Mouse (Mus musculus) heart, embryonic 16.5 days (tissue): ENCODE measurements at regions not wholly inside any gene's neighbourhood (a gene's known extent, or its start where the extent isn't known, plus 50 kb on each side); places are given as distances from the start of the nearest gene placed in this dataset.
"Not testable (repeated sequence)": the region's sequence is repeated elsewhere in the genome, so short reads cannot be mapped to it uniquely, and the experiment has no call there.

Experiments
- ATAC-seq: fragments of 200-750 bp; cut with Nextera tagmentation; replicated peaks from 2 replicates; pipeline ENCODE4 v1.8.0; 2017; ENCODE audit warnings: moderate number of reproducible peaks; ENCODE audit not compliant: insufficient read depth, low FRiP score; ENCODE audit errors: extremely low read depth
- H3K27ac ChIP-seq: fragments of 300-500 bp; sonication (generic); 2 replicates; pipeline ENCODE4 v1.5.1; 2014; ENCODE audit warnings: mild to moderate bottlenecking, low read length, control low read depth, moderate library complexity
- H3K27me3 ChIP-seq: fragments of 300-500 bp; sonication (generic); 2 replicates; pipeline ENCODE4 v1.6.1; 2014; ENCODE audit warnings: low read length, mixed read lengths; ENCODE audit not compliant: control insufficient read depth, insufficient read depth
- H3K36me3 ChIP-seq: fragments of 300-500 bp; sonication (generic); 2 replicates; pipeline ENCODE4 v1.6.1; 2014; ENCODE audit not compliant: control insufficient read depth, insufficient read depth
- H3K4me1 ChIP-seq: fragments of 300-500 bp; sonication (generic); 2 replicates; pipeline ENCODE4 v1.6.1; 2014; ENCODE audit warnings: low read length, mixed read lengths; ENCODE audit not compliant: control insufficient read depth, insufficient read depth
- H3K4me2 ChIP-seq: fragments of 300-500 bp; sonication (generic); 2 replicates; pipeline ENCODE4 v1.6.1; 2014; ENCODE audit warnings: low read depth, mild to moderate bottlenecking, control low read depth, low read length
- H3K4me3 ChIP-seq: fragments of 300-500 bp; sonication (generic); 2 replicates; pipeline ENCODE4 v1.5.1; 2014; ENCODE audit warnings: mild to moderate bottlenecking, control low read depth, low read length
- H3K9ac ChIP-seq: fragments of 300-500 bp; sonication (generic); 2 replicates; pipeline ENCODE4 v1.6.1; 2014; ENCODE audit warnings: low read length, control low read depth
- H3K9me3 ChIP-seq: fragments of 300-500 bp; sonication (generic); replicated peaks from 2 replicates; pipeline ENCODE4 v1.6.1; 2016; ENCODE audit warnings: low read length; ENCODE audit not compliant: control insufficient read depth
- WGBS: fragments of 180-500 bp; shearing (Covaris S2); extraction: QIAGEN DNeasy Blood & Tissue Kit; methylation state at CpG from one replicate; pipeline ENCODE4 v1.1.7; 2014; 5-methylcytosine and 5-hydroxymethylcytosine counted together

- H3K4me2 ChIP-seq, H3K36me3 ChIP-seq, H3K9ac ChIP-seq, H3K4me3 ChIP-seq, H3K27me3 ChIP-seq, H3K4me1 ChIP-seq, ATAC-seq, H3K27ac ChIP-seq, H3K9me3 ChIP-seq: not testable (repeated sequence)
Measured at GRCm38 (mm10) chr13:12726831-12727230, 73.0 kb downstream of the Prl2c3 start.

GRCm38 (mm10) chr13:12717972-12718546 is 81.8 kb downstream of the Prl2c3 start:
- not testable (repeated sequence) for H3K4me2 ChIP-seq, H3K36me3 ChIP-seq, H3K4me1 ChIP-seq, H3K27me3 ChIP-seq, H3K4me3 ChIP-seq, H3K9ac ChIP-seq, H3K9me3 ChIP-seq, ATAC-seq, H3K27ac ChIP-seq
- 67% methylated on average over 7 of the region's 7 CpGs for whole genome bisulfite sequencing

- 63% methylated on average over 7 of the region's 7 CpGs for WGBS
Measured at GRCm38 (mm10) chr13:12711471-12712273, 88.2 kb downstream of the Prl2c3 start.

GRCm38 (mm10) chr13:12702804-12703612 is 96.9 kb downstream of the Prl2c3 start:
- not testable (repeated sequence) for H3K36me3 ChIP-seq, H3K9me3 ChIP-seq, H3K9ac ChIP-seq, H3K27ac ChIP-seq, H3K4me1 ChIP-seq, H3K27me3 ChIP-seq
- H3K4me3 ChIP-seq: peak overlapping the region; percentile 29
- 3% methylated on average over 16 of the region's 27 CpGs for WGBS
- H3K4me2 ChIP-seq: peak overlapping the region; percentile 44
- peak; percentile 58 for ATAC-seq

More at GRCm38 (mm10) chr13:12711471-12712273, 88.2 kb downstream of the Prl2c3 start:
- Histone ChIP-seq H3K4me2 (no peak overlapping the region), H3K4me3 (no peak overlapping the region), H3K4me1 (no peaks in the 10 kb centered on the region), H3K27ac (no peak overlapping the region), H3K27me3 (no peaks in the 10 kb centered on the region), H3K9ac (no peak overlapping the region), H3K36me3 (no peaks in the 10 kb centered on the region), H3K9me3 (no peaks in the 10 kb centered on the region)
- no peak for ATAC-seq

GRCm38 (mm10) chr13:12702111-12702803 is 97.6 kb downstream of the Prl2c3 start:
- H3K36me3 ChIP-seq, H3K27ac ChIP-seq, H3K9me3 ChIP-seq, H3K27me3 ChIP-seq, H3K4me1 ChIP-seq, H3K9ac ChIP-seq: not testable (repeated sequence)
- H3K4me3 ChIP-seq: peak overlapping the region; percentile 39
- peak; percentile 64 for ATAC-seq
- peak overlapping the region; percentile 47; the same call in 1 of the 2 replicates for H3K4me2 ChIP-seq
- under 1% methylated on average over 23 of the region's 46 CpGs for WGBS

GRCm38 (mm10) chr13:12693593-12694118 is 106.2 kb downstream of the Prl2c3 start:
- H3K4me2 ChIP-seq, H3K9me3 ChIP-seq, H3K27ac ChIP-seq, H3K9ac ChIP-seq, H3K4me3 ChIP-seq, H3K4me1 ChIP-seq, H3K36me3 ChIP-seq, ATAC-seq, H3K27me3 ChIP-seq: not testable (repeated sequence)
- WGBS: 46% methylated on average over 5 of the region's 7 CpGs

GRCm38 (mm10) chr13:12688778-12689177 is 111.1 kb downstream of the Prl2c3 start:
- WGBS: no CpG with 5 or more reads among the region's 1 CpGs
- H3K9ac ChIP-seq, H3K27me3 ChIP-seq, H3K9me3 ChIP-seq, ATAC-seq, H3K4me2 ChIP-seq, H3K27ac ChIP-seq, H3K4me1 ChIP-seq, H3K4me3 ChIP-seq, H3K36me3 ChIP-seq: not testable (repeated sequence)

GRCm38 (mm10) chr13:12688149-12688548 is 111.7 kb downstream of the Prl2c3 start:
- H3K27ac ChIP-seq, H3K9ac ChIP-seq, H3K4me2 ChIP-seq, H3K36me3 ChIP-seq, H3K4me3 ChIP-seq, ATAC-seq, H3K4me1 ChIP-seq, H3K9me3 ChIP-seq, H3K27me3 ChIP-seq: not testable (repeated sequence)
- WGBS: 27% methylated on average over 1 of the region's 5 CpGs
